Mouse (Mus musculus) heart, embryonic 12.5 days (tissue): ENCODE data around the gene Srd5a1. TPM values are rescaled to one million over a fixed set of nuclear protein-coding genes. Genes with fewer than 3 reads are reported as not detected.
"Not testable (repeated sequence)": the region's sequence is repeated elsewhere in the genome, so short reads cannot be mapped to it uniquely, and the experiment has no call there.

Source experiments
- ATAC-seq: fragments of 200-750 bp; cut with Nextera tagmentation; 2 replicates; pipeline ENCODE4 v1.8.0; 2017; ENCODE audit warnings: moderate TSS enrichment, moderate library complexity; ENCODE audit not compliant: insufficient number of reproducible peaks, low FRiP score
- H3K27ac ChIP-seq: fragments of 300-500 bp; sonication (generic); 2 replicates; pipeline ENCODE4 v1.5.1; 2016; ENCODE audit warnings: mild to moderate bottlenecking, moderate library complexity; ENCODE audit not compliant: poor library complexity, severe bottlenecking
- H3K27me3 ChIP-seq: fragments of 300-500 bp; sonication (generic); replicated peaks from 2 replicates; pipeline ENCODE4 v1.6.1; 2016; ENCODE audit warnings: mild to moderate bottlenecking, moderate library complexity
- H3K36me3 ChIP-seq: fragments of 300-500 bp; sonication (generic); 2 replicates; pipeline ENCODE4 v1.6.1; 2016; ENCODE audit warnings: mild to moderate bottlenecking, moderate library complexity
- H3K4me1 ChIP-seq: fragments of 300-500 bp; sonication (generic); replicated peaks from 2 replicates; pipeline ENCODE4 v1.6.1; 2016; ENCODE audit warnings: mild to moderate bottlenecking
- H3K4me2 ChIP-seq: fragments of 300-500 bp; sonication (generic); 2 replicates; pipeline ENCODE4 v1.6.1; 2016; ENCODE audit warnings: mild to moderate bottlenecking, moderate library complexity
- H3K4me3 ChIP-seq: fragments of 300-500 bp; sonication (generic); 2 replicates; pipeline ENCODE4 v1.5.1; 2016; ENCODE audit warnings: mild to moderate bottlenecking
- H3K9ac ChIP-seq: fragments of 300-500 bp; sonication (generic); 2 replicates; pipeline ENCODE4 v1.6.1; 2016; ENCODE audit warnings: mild to moderate bottlenecking, moderate library complexity
- H3K9me3 ChIP-seq: fragments of 300-500 bp; sonication (generic); replicated peaks from 2 replicates; pipeline ENCODE4 v1.6.1; 2016; ENCODE audit warnings: mild to moderate bottlenecking, moderate library complexity
- WGBS: fragments of 180-500 bp; shearing (Covaris S2); methylation state at CpG from one replicate; pipeline ENCODE4 v1.1.7; 2016; 5-methylcytosine and 5-hydroxymethylcytosine counted together
- polyA plus RNA-seq: library from polyadenylated mRNA; unstranded; fragments of >200 nt; fragmentation: Nextera tagmentation; extraction: Ambion mirVana; gene quantifications from 2 replicates; pipeline ENCODE4 v1.2.1, GENCODE M21; 2016

Gene Srd5a1
- polyA plus RNA-seq, 1 experiment from 2014 or later = 8.1 TPM

DNA sequence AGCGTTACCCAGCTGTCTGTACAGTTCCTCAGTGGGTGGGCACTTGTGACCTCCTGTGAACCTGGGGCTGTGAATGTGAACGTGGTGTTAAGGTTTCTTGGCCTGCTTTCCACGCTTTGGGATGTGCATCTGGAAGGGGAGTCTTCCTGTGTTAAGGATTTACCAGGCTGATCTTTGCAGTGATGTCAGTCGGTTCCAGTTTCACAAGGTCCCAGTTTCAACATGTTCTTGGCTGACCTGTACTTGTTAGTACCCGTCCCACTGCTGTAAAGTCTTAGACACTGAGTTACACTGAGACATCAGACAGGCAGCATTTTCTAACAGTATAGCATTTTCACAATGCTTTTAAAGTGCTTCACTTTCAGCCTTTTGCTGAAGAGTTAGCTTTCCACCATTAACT lies 12.6 kb upstream of the Srd5a1 start:
- Histone ChIP-seq H3K4me3 (no peak overlapping the region), H3K27me3 (no peaks in the 10 kb centered on the region)

DNA sequence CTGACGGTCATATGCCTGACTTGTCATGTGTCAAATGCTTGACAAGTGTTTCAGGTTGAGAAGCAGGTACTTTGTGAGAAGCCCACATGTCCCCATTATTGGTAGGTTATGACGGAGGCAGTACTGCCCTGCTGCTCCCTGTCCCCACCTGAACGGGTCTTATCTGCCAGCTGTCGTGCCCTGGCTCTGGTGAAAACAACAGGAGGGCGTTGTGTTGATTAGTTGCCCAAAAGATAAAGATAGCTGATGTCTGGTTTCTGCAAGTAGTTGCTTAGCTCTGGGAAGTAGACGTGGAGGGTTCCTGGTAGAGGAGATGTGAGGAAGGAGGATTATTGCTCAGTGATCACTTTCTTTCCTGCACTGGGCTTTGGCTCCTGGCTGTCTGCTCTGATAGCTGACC lies 5.5 kb upstream of the Srd5a1 start:
- no peak for ATAC-seq
- WGBS = 62% methylated on average over 6 of the region's 6 CpGs
- Histone ChIP-seq H3K9ac (no peak overlapping the region), H3K36me3 (peaks cover 75% of the 10 kb centered on the region), H3K9me3 (no peaks in the 10 kb centered on the region), H3K4me2 (no peak overlapping the region), H3K4me1 (peaks cover 8% of the 10 kb centered on the region), H3K27me3 (no peaks in the 10 kb centered on the region), H3K27ac (no peak overlapping the region), H3K4me3 (no peak overlapping the region)

More for the DNA sequence above, 12.6 kb upstream of the Srd5a1 start:
- Histone ChIP-seq H3K4me1 (no peaks in the 10 kb centered on the region), H3K4me2 (no peak overlapping the region), H3K36me3 (peaks cover 85% of the 10 kb centered on the region), H3K27ac (no peak overlapping the region), H3K9ac (no peak overlapping the region), H3K9me3 (no peaks in the 10 kb centered on the region)
- WGBS = 82% methylated on average over 5 of the region's 5 CpGs
- ATAC-seq = no peak

DNA sequence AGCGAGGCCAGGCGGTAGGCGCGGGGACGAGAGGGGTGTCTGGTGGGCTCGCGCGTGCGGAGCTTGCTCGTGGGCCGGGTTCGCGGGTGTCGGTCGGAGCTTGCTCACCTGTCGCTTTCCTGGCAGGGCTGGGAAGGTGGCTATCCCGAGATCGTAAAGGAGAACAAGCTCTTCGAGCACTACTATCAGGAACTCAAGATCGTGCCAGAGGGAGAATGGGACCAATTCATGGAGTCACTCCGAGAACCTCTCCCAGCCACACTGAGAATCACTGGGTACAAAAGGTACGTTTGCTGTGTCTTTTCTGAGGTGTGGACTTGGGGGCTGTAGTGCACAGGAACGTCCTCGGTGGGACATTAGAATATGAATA lies 918 bp upstream of the Srd5a1 start:
- Histone ChIP-seq H3K9me3 (no peaks in the 10 kb centered on the region), H3K36me3 (peaks cover 39% of the 10 kb centered on the region), H3K27me3 (peaks cover 10% of the 10 kb centered on the region), H3K4me2 (peak overlapping the region; percentile 98), H3K4me3 (peak overlapping the region; percentile 99), H3K4me1 (peaks cover 25% of the 10 kb centered on the region), H3K27ac (no peak overlapping the region; the same call in 1 of the 2 replicates), H3K9ac (peak overlapping the region; percentile 94)
- no peak for ATAC-seq
- under 1% methylated on average over 24 of the region's 24 CpGs for WGBS

DNA sequence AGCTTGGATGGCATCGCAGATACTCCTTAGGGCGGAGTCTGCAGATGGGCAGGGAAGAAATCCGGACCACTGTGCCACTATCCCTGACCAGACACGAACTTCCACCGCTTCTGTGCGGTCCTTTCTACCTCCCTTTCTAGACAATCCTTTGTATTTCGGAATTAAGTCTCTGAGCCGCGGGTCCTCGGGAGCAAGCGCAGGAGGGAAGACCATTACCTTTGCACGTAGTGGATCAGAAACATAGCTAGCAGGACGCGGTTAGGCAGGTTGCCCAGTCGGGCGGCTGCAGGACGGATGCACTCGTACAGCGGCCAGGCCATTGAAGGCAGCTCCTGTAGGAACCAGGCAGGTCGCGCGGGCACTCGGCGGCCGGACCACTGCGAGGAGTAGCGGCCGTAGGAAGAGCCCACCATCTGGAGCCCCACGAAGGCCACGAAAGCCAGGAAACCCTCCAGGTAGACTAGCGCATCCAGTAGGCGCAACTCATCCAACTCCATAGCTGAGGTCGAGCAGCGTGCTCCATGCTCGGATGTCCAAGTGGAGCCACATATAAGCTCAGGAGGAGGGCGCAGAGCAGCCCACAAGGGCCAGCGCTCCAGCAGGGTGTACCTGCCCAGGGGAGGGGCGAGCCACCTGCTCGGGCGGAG lies 368 bp downstream of the Srd5a1 start:
- Histone ChIP-seq H3K9ac (peak overlapping the region; percentile 79), H3K27me3 (peaks cover 10% of the 10 kb centered on the region), H3K36me3 (peaks cover 26% of the 10 kb centered on the region), H3K4me2 (peak overlapping the region; percentile 98), H3K9me3 (no peaks in the 10 kb centered on the region), H3K27ac (no peak overlapping the region), H3K4me1 (peaks cover 25% of the 10 kb centered on the region), H3K4me3 (peak overlapping the region; percentile 99)
- under 1% methylated on average over 40 of the region's 40 CpGs for WGBS
- ATAC-seq = no peak; the same call in none of the 2 replicates

DNA sequence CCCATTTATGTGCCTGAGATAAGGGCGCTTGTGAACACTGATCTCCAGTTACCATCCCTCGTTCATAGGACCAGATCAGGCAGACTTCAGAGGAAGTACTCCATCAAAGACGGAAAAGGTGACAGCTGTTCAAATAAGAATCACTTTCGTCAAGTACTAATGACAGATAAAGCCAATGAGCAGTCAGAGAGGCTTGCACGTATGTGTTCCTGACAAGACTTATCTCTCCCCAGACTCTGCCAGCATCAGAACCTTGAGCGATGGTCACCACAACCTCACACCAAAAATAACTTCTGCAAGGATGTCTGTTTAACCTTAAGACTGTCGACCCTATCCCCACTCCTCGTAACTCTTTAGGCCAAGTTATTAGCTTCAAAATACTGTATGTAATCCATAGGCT lies 2.5 kb downstream of the Srd5a1 start:
- H3K4me2 ChIP-seq = no peak overlapping the region
- H3K9ac ChIP-seq = no peak overlapping the region
- H3K4me3 ChIP-seq = no peak overlapping the region
- no peak overlapping the region for H3K27ac ChIP-seq
- H3K27me3 ChIP-seq = peaks cover 10% of the 10 kb centered on the region
- peaks cover 25% of the 10 kb centered on the region for H3K4me1 ChIP-seq
- 15% methylated on average over 8 of the region's 8 CpGs for WGBS
- H3K36me3 ChIP-seq = peaks cover 8% of the 10 kb centered on the region
- ATAC-seq = no peak
- H3K9me3 ChIP-seq = no peaks in the 10 kb centered on the region

DNA sequence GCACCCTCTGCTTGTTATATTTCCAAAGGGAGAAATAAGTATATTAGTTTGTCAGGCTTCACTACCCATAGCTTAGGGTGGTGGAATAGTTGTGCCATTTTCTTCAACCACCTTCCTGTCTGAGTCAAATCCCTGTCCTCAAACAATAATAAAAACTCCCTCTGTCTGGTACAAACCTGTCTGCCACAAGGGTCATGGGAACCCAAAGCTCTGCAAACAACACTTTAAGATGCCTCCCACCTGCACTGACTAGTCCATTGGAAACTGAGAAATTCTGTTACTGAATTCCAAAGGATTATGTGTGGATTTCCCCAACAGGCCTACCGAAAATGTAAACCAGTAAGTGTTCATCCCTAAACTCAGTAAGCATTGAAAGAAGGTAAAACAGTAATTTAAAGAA lies 6.6 kb downstream of the Srd5a1 start:
- 83% methylated on average over 1 of the region's 1 CpGs for whole genome bisulfite sequencing
- ATAC-seq = no peak
- Histone ChIP-seq H3K4me1 (peaks cover 12% of the 10 kb centered on the region), H3K9ac (no peak overlapping the region), H3K4me2 (no peak overlapping the region), H3K27me3 (peaks cover 6% of the 10 kb centered on the region), H3K27ac (no peak overlapping the region), H3K4me3 (no peak overlapping the region), H3K9me3 (no peaks in the 10 kb centered on the region), H3K36me3 (no peaks in the 10 kb centered on the region)

DNA sequence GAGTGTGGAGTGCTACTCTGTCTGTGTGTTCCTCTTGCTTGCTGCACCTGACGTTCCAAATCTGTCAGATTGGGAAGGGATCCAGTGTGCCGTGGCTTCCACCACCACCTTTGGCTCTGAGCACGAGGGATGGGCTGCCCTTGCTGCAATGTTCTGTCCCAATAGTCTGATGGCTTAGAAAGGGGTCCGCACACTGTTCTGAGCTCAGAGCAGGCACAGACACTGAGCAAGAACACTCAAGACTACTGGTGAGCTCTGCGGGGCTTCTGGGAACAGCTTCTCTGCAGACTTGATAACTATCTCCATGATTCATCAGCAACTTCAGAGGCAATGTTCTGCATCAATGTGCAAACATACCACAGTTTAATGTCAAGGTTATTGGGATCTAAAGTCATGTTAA lies 9.9 kb downstream of the Srd5a1 start:
- 76% methylated on average over 5 of the region's 5 CpGs for WGBS
- ATAC-seq = no peak

DNA sequence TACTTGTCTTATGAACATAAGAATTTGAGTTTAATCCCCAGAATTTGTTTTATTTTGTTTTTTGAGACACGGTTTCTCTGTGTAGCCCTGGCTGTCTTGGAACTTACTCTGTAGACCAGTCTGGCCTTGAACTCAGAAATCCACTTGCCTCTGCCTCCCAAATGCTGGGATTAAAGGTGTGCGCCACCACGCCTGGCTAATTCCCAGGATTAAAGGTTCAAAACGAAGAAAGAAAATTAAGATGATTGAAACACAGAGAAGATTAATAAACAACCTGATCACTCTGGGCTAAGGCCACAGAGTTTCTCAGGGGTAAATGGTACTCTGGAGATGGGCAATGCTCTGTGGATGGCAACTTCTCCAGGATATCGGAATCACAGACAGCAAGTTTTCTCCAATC lies 10.4 kb downstream of the Srd5a1 start:
- not testable (repeated sequence) for H3K4me2 ChIP-seq, H3K27ac ChIP-seq, H3K4me3 ChIP-seq, H3K9me3 ChIP-seq, H3K36me3 ChIP-seq, H3K27me3 ChIP-seq, ATAC-seq, H3K9ac ChIP-seq, H3K4me1 ChIP-seq
- 88% methylated on average over 5 of the region's 5 CpGs for WGBS

More for the DNA sequence above, 9.9 kb downstream of the Srd5a1 start:
- no peak overlapping the region for H3K4me2 ChIP-seq
- no peak overlapping the region for H3K4me3 ChIP-seq
- no peaks in the 10 kb centered on the region for H3K36me3 ChIP-seq
- H3K27ac ChIP-seq = no peak overlapping the region
- H3K9me3 ChIP-seq = no peaks in the 10 kb centered on the region
- H3K9ac ChIP-seq = no peak overlapping the region
- H3K4me1 ChIP-seq = no peaks in the 10 kb centered on the region
- H3K27me3 ChIP-seq = no peaks in the 10 kb centered on the region

DNA sequence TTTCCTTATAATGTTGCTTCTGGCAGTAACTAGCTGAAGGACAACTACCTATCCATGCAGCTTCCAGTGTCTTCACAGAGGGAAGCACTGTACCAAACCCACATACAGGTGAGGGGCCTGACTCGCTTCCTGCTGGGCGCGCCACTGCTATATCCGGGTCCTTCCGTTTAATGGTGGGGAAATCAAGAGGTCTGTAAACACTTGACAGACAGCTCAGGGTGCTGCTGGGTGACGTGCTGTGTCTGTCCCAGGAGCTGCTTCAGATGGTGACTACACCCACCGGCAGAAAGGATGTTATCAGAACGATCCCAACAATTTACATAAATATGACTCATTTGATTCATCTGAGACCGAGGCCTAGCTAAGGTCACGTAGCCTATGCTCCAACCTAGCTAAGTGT lies 12.4 kb downstream of the Srd5a1 start:
- 87% methylated on average over 10 of the region's 10 CpGs for WGBS
- Histone ChIP-seq H3K4me3 (no peak overlapping the region), H3K27ac (no peak overlapping the region), H3K9me3 (no peaks in the 10 kb centered on the region), H3K4me2 (no peak overlapping the region), H3K36me3 (no peaks in the 10 kb centered on the region), H3K27me3 (no peaks in the 10 kb centered on the region), H3K9ac (no peak overlapping the region), H3K4me1 (no peaks in the 10 kb centered on the region)
- no peak for ATAC-seq

DNA sequence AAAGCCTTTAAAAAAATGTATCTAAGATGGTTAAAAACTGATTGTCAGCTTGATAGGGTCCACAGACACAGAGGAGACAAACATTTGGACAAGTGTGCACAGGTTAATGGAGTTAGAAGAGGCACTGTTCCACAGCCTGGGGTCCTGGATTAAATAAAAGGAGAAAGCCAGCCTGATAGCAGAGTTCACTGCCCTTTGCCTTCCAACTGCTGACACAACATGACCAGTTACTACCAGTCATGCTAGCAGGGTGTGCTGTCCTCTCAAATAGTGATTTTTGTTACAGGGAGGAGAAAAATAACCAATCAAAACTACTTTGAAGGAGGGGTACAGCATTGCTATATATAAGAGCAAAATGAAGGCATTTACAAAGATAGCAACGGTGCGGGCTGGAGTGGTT lies 14.7 kb downstream of the Srd5a1 start:
- ATAC-seq = no peak
- no peaks in the 10 kb centered on the region for H3K36me3 ChIP-seq
- 83% methylated on average over 2 of the region's 2 CpGs for WGBS

DNA sequence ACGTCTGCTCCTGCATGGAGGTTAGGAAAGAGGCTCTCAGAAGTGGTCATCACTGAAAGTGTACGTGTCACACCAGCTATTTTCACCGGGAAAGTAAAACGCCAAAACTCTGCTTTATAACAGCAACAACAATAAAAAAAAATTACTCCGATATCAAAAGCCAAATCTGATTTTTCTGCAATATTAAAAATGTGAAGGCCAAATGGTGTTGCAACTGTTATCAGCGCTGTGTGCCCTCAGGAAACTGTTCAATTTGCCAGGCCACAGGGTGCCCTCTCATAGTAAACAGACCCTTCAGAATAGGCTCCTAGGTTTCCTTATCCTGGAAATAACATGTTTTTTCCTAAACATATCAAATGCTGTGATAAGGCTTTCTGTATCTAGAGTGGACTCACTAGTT lies 15.3 kb downstream of the Srd5a1 start:
- no peak for ATAC-seq
- peaks cover 4% of the 10 kb centered on the region; the same call in 1 of the 2 replicates for H3K4me1 ChIP-seq
- no peaks in the 10 kb centered on the region for H3K9me3 ChIP-seq
- no peaks in the 10 kb centered on the region for H3K27me3 ChIP-seq
- H3K4me3 ChIP-seq = no peak overlapping the region
- H3K4me2 ChIP-seq = no peak overlapping the region
- WGBS = 83% methylated on average over 6 of the region's 6 CpGs
- no peak overlapping the region for H3K9ac ChIP-seq
- H3K36me3 ChIP-seq = no peaks in the 10 kb centered on the region
- H3K27ac ChIP-seq = no peak overlapping the region

More for the DNA sequence above, 14.7 kb downstream of the Srd5a1 start:
- H3K9me3 ChIP-seq = no peaks in the 10 kb centered on the region
- no peak overlapping the region for H3K9ac ChIP-seq
- H3K4me2 ChIP-seq = no peak overlapping the region
- no peaks in the 10 kb centered on the region for H3K27me3 ChIP-seq
- peaks cover 4% of the 10 kb centered on the region; the same call in 1 of the 2 replicates for H3K4me1 ChIP-seq
- no peak overlapping the region for H3K27ac ChIP-seq
- no peak overlapping the region for H3K4me3 ChIP-seq
